Mouse (Mus musculus) left cerebral cortex, adult 18-20 months (tissue): ENCODE measurements around the gene AC124502.3. TPM values are rescaled to one million over a fixed set of nuclear protein-coding genes. Genes with fewer than 3 reads are reported as not detected.
"Not testable (repeated sequence)": the region's sequence is repeated elsewhere in the genome, so short reads cannot be mapped to it uniquely, and the experiment has no call there.

Experiments used
- DNase-seq, 2 experiments: peaks; one replicate each; pipeline ENCODE4 v3.0.0; 2021 to 2022; ENCODE audit warnings: low spot score in 2 of 2, mixed read lengths in 1 of 2
- long read RNA-seq, 2 experiments: library from polyadenylated mRNA; stranded (forward); transcript quantifications; one replicate each; pipeline ENCODE4 v2.0.0; 2021
- total RNA-seq, 2 experiments: library from RNA; stranded (reverse); gene quantifications; 2 replicates each; pipeline ENCODE4 v1.2.3; 2021

The AC124502.3 gene
- total RNA-seq, result 1 to 10 TPM; 6.5 to 7.6 TPM
- long read RNA-seq, experiment 1, partial matches to known transcripts, result 8 of 16 reads
- long read RNA-seq, experiment 1, other reads (novel, unspliced or antisense), result 8 of 16 reads
- long read RNA-seq, experiment 2, partial matches to known transcripts, result 0 of 2 reads
- long read RNA-seq, experiment 2, other reads (novel, unspliced or antisense), result 1 of 2 reads

DNA sequence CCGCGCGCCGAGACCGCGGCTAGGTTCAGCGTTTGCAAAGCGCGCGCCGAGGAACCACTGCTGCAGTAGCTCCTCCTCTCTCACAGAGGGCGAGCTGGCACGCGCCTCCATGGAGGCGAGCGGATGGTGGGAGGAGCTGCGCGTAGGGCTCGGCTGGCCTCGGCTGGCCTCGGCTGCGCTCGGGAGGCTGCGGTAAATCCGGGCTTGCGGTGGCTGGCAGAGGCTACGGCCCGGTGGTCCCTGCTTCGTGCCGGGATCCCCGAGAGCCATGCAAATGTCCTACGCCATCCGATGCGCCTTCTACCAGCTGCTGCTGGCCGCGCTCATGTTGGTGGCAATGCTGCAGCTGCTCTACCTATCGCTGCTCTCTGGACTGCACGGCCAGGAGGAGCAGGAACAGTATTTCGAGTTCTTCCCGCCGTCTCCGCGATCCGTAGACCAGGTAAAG, at the start of gene AC124502.3, which contains the start of gene B4gat1:
Gene AC124502.3, plus strand, starts transcription at position 183 of the 448 bp plus-strand sequence.
Gene B4gat1, plus strand, starts transcription at position 118 of the 448 bp plus-strand sequence.
- peak; percentile 88 to 94 for DNase-seq

DNA sequence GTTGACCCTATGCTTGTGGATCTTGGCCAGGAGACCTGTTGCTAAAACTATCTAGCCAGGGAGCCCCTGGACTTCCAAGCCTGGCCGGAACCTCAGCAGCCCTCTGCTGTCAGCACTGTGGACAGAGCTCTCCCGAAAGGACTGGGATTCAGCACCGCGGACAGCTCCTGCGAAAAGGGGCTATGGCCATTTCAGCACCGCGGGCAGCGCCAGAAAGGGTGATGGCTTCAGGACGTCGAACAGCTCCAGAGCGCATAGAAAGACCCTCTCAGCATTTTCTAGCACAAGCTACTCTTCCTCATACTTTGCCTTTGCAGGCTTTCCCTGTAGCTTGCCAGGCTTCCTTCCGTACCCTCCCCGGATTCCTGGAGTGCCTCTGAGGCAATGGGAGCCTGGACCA, 49.7 kb upstream of the AC124502.3 start:
- peak in 1 of 2 experiments; percentile 71 for DNase-seq

DNA sequence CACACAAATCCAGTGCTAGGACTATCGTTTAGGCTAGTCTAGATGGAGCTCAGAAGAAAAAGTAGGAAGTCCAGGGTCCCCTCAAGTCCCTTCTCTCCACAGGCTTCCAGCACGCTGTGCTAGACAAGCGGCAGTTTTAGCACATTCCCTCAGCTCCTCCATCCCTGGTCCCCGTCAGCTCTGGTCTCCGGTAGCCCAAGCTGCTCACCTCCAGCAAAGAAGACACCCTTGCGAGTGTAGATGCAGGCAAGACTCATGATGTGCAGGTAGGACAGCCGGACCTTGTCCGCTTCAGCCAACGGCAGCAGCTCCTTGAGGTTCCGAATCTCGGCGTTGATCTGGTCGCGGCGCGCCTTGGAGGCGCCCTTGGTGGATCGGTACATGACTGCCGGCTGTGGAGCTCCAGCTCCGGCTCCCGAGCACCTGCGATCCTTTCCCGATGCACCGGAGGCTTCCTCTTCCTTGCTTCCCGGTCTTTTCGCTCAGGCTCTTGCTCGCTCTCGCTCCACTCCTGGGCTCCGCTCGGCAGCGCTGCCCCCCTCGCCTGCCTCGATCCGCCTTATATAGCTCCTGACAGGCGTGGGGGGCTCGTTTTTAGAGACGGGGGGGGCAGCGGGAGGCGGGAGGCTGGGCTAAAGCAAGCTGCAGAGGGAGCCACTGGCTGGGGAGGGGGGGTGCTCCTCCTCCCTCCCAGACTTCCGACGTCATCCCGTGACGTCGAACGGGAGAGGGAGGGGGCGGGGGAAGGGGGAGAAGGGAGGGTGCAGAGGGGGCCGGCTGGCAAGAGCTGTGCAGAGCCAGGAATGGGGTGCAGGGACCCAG, 49.0 kb upstream of the AC124502.3 start:
- peak; percentile 83 to 84 for DNase-seq

DNA sequence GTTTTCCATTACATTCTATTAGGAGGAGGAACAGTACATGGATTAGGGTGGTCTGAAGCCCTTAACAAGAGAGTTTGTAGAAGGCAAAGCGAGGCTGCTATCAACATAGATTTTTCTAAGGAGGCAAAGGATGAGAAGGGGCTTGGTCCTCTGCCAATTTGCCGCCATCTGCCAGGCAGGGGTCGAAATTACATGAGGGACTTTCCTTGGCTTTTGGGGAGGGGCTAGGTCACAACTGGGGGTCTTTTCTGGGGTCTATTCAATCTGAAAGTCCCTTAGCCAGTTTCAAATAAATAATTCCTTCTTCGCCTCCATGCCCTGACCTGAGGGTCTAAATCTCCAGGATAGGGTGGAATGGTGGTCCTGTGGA, 48.5 kb upstream of the AC124502.3 start, which contains the start of gene Npas4:
Gene Npas4, minus strand, starts transcription at position 61 of the 370 bp plus-strand sequence.
- DNase-seq, result no peak

DNA sequence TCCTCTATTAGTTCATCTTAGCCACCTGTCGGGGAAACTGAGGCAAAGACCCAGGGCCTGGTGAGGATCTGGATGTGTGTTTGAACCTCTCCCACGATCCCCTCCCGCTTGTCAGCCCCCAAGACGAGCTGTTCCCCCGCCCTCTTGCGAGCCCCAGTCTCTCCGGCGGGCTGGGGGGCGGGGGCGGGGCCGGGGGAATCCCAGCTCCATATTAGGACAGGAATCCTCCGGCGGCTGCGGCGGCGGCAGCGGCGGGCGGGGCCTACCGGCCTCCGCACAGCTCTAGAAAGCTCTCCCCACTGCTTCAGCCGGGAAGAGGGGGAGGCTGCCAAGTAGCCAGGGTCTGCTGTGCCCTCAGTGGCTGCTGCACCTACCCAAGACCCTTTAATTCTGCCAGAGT, 48.0 kb upstream of the AC124502.3 start:
- peak in 1 of 2 experiments; percentile 64 for DNase-seq

DNA sequence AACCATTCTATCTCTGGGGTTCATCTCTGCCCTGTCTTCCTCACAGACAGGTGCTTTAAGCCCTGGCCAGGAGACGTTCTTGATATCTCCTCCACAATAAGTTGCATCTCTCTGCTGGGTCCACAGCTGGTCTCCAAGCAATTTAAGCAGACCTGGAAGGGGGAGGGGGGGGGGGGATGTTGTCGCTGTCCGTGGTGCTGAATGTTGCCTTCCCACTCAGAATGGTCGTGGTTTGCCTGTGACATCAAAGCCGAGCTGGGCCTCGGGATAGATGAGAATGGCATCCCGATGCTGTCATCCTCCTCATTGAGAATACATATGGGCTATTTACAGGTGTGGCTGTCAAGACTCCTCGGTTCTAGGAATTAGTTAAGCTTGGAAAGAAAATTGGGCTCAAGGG, 46.3 kb upstream of the AC124502.3 start:
- DNase-seq, result no peak

DNA sequence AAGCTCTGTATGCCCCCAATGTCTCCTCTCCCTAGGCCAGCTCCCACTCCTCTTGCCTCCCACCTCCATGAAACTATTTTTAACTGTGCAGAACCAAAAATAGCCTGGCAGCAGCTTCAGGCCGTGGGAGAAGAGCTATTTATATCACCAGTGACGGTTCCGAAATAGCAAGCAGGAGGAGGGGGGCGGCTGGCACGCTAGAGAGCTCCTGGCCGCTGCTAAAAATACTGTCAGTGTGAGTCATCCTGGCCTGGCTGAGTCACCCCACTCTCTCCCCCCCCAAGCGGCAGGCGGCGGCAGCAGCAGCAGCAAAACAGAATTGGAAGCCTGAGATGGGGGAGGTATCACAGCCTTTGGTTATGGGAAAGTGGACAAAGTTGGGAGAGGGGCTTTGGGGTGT, 45.8 kb upstream of the AC124502.3 start:
- peak; percentile 83 to 89 for DNase-seq

DNA sequence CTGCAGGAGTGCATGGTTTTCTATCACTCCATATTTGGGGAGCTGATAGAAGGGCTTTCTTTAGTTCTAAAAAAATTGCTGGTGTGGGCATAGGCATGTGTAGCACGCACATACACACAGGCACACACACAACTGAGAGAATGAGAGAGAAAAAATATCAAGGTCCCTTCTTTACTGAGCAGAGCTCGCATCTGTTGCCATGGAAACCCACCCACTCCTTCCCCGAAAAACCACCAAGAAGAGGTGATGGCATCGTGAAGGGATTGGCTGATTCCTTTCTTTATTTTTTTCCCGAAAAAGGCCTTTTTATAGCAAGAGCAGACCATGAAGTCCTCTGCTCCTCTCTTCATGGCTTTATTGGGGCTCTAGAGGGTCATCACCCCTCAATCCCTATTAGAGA, 44.6 kb upstream of the AC124502.3 start:
- peak; percentile 86 to 89 for DNase-seq

DNA sequence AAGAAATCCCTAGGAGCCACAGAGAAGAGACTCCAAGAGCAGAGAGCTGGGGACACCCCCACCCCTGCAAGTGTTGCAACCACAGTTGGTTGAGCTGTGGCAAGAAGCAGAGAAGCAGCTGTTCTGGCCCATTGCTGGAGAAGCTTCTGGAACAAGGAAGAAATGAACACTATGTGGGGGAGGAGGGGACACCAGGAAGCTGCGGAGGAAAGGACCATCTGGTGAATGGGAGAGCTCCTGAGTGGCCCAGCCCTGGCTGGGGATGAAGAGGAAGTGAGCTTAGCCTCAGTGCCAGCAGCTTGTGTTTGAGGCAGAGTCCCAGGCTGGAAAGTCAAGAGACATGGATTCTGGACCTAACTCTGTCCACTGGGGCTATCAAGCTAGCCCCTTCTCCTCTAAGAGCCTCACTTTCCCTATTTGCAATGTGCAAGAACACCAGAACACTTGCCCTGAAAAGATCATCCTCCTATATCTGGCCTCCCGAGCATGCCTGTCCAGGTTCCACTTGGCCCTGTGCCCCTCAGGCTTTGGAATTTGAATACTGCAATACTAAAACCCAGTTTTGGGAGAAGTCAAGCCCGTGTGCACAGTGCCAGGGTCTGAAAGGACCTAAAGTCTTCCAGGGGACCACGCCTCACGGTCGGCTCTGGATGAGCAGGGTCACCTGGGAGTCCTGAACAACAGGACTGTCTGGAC, 39.1 kb upstream of the AC124502.3 start:
- peak; percentile 72 to 77 for DNase-seq

DNA sequence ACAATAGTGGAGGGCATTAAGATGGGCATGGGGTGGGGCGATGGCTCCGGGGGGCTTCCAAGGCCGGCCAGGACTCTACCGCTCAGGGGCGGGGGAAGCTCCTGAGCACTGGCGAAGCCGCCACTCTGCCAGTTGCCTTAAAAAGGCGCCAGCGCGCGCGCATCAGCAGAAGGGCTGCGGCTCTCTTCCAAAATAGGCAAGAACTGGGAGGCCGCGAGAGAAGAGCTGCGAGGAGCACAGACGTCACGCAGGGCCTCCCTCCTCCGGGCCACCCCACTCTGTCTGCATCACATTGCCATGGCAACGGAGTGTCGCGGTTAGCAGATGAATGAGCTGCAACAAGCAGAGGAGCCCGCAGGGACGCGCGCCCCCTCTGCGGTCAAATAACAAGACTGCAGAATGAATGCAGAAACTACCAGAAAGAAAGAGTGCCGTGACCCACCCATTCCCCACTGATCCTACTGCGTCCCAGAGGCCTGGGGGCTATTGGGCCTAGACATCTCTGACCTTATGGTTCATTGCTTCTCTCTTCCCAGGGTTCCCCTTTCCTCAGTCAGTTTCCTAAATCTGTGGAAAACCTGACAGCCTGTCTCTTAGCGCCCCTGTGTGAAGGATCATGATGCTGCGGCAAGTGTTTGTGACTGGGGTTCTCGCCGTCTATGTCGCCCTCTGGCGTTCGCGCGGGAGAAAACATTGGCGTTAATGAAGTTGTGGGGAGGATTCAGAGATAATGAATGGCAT, 36.9 kb upstream of the AC124502.3 start:
- peak; percentile 93 to 95 for DNase-seq

DNA sequence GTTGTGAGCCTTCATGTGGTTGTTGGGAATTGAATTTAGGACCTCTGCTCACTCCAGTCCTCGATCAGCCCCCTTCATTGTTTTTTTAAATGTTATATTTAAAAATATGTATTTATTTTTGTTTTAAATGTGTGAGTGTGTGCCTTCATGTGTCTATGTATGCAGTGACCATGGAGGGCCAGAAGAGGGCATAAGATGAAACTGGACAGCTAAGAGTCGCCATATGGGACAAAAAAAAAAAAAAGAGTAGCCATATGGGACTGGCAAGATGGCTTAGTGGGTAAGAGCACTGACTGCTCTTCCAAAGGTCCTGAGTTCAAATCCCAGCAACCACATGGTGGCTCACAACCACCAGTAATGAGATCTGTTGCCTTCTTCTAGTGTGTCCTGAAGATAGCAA, 35.0 kb upstream of the AC124502.3 start:
- DNase-seq, result not testable (repeated sequence)

DNA sequence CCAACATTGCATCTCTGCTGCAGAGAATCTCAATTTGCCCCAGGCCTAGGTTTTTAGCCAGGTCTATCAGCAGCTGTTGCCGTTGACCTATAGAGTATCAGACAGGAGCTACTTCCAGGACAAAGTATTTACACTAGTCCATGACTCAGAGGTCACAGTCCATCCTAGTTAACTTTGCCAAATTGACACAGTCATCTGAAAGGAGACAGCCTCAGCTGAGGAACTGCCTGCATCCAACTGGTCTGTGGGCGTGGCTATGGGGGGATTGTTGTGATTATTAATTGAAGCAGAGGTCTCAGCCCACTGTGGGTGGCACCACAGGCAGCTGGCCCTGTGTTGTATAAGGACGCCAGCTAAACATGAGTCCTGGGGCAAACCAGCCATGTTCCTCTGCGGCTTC, 33.8 kb upstream of the AC124502.3 start:
- no peak for DNase-seq

DNA sequence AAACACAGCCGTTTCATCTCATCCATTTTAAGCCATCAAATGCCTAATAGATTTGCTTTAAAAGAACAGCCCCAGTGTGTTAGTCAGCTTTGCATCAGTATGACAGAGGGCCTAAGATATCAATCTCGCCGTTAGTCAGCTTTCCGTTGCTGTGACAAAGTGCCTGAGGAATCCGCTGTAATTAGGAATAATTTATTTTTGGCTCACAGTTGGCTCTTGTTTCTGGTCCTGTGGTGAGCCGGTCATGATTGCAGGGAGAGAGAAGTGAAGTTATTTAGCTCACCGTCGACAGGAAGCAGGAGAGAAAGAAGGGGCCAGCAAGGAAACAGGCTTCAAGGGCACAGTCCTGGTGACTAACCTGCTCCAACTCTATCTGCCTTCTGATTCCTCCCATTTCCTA, 25.6 kb upstream of the AC124502.3 start:
- DNase-seq, result no peak

DNA sequence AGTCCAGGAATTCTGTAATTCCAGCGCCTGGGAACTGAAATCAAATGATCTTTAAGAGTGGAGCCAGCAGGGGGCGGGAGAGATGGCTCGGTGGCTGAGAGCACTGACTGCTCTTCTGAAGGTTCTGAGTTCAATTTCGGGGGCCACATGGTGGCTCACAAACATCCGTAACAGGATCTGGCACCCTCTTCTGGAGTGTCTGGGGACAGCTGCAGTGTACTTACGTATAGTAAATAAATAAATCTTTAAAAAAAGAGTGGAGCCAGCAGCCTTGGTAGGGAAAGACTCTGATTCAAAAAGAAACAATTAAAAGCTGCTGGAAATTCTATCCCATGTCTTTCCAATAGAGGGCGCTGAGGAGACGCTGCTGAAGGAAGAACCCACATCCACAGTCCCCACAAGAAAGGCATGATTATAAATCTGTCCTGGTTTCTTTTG, 23.7 kb upstream of the AC124502.3 start:
- DNase-seq, result peak in 1 of 2 experiments; percentile 34

DNA sequence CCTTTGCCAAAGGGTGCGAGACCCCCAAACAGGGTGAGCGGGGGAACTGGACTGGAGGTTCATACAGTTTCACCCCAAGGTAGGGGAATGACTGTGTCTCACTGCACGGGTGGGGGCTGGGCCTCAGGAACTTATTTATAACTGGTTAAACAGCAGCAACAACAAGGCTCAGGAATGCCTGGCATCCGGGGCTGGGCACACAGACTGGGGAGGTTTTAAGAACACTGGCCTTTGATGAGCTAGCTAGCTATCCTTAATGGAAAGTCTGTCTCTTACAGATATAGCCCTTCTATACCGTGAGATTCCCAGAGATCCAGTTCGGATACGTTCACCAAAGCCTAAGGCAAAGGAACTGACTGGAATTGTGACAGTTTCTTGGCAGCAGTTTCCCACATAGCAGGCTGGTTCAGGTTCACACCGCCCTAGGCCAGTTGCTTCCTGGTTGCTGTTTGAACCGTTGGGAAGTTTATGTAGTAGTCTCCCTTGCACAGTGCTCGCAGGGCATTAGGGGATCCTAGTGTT, 22.4 kb upstream of the AC124502.3 start:
- DNase-seq, result no peak

DNA sequence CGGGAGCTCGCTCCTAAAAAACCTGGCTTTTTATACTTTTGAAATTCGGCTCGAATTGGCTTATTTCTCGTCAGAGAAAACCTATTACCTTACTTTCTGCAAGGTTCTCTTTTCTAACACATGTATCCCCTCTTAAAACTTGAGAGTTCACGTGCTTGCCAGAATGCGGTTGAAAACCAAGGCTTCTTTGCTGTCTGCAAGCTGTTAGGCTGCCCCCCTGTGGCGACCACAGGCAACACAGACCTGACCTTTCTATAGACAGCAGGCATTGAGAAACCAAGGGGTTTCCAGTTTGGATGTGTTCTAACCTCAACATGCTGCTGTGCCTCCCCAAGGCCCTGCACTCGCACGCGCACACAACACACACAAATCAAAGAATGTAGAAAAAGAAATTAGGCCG, 21.9 kb upstream of the AC124502.3 start:
- peak; percentile 58 to 71 for DNase-seq

DNA sequence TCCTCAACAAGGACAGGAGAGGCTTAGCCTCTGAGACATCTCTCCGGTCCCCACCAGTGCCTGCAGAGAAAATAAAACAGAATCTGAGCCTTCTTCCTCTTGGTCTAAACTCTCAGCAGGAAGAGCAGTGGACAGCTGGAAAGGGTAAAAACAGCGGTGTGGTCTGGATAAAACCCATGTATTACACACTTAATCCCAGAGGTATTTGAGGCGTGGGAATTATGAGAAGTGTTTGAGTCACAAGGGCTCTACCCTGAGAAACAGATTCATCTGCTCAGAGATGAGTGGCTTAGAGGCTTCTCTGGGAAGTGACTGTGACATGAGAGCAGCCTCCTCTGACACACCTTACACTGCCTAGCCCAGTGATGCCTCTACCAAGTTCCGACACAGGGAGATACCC, 21.1 kb upstream of the AC124502.3 start:
- no peak for DNase-seq

DNA sequence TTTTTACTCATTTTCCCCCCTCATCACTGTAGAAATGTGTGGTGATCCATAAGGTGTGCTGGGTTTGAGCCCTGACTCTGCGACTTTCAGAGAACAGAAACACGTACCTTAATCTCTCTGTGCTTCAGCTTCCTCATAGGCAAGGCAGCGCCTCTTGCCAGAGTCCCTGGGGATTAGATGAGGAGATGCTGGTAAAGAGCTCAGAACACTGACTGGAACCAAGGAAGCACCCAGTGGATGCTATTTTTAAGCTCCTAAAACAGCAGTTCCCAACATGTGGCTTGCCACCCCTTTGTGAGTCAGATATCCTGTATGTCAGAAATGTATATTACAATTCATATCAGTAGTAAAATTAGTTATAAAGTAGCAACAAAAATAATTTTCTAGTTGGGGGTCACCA, 20.5 kb upstream of the AC124502.3 start:
- DNase-seq, result no peak

DNA sequence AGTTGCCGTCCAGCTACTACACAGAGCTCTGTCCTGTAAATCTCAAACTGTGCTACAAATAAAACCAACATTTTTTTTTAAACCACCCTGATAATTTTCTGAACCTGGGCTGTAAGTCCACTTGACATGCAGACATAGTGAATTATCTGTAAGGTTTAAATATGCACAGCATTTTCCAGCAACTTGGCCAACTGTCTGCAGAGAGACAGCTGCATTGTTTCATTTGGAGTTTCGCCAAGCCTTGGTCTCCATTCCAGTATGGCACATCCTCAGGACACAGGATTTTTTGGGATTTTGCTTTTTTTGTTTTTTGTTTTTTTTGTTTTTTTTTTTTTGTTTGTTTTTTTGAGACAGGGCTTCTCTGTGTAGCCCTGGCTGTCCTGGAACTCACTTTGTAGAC, 17.3 kb upstream of the AC124502.3 start:
- no peak for DNase-seq

DNA sequence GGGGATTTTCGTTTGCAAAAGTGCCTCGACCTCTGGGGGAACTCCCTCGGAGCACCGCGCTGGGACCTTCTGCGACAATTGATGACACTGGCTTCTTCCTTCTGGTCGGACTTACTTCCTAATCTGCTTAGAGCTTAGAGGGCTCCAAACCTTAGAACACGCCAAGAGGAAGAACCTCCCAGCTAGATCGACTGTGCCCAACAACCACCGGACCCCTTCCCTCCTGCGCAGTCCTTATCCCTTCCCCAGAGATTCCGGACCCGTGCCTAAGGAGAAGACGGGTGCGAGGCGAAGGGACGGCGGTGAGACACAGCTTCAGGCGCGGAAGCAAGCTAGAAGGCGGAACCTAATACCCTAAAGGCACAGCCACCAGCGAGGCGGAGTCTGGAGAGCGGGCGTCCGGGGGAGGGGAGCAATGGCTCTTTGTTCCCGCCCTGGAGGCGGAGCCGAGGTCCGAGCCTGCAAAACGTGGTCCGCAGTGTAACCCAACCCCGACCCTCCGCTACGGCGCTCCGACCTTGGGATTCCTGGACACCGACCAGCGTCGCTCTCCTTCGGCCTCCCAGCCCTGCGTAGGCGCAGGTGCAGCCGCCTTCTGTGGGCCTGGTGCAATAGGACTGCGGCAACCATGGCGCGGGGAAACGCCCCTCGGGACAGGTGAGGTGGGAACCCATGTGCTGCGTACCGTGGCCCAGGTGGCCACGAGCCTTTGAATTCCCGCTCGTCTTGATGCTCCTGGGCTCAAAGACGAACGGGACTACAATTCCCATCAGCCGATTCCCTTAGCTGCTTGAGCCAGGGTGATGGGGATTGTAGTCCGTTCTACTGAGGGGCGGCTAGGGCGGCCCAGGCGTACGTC, 14.8 kb upstream of the AC124502.3 start, which contains the start of gene Slc29a2:
Gene Slc29a2, plus strand, starts transcription at position 240 of the 859 bp plus-strand sequence.
- DNase-seq, result peak; percentile 81 to 93
